In genomic region chr8:46941295-46941694, GRCm38 (mm10) we compare ENCODE assay signal across 9 mouse cellular contexts. TPM values are rescaled to one million over a fixed set of nuclear protein-coding genes. Genes with fewer than 3 reads are reported as not detected.
DNase-seq lines count a peak whose midpoint lies in the region; ATAC-seq and TF ChIP-seq lines count a peak whose summit lies in the region.
"Had no signal": no experiment of that assay in that cellular context is flagged by ENCODE, and none has a peak within 500 bp of the region (broad histone marks: within the 10 kb centered on the region; RNA-seq: fewer than 3 reads in every experiment).

No protein-coding gene starts in this region.

- no peaks in the 10 kb centered on the region for H3K27me3 ChIP-seq in hindbrain, embryonic 16.5 days (replicated peaks; ENCODE audit: control insufficient read depth, insufficient read depth, low read length)
- H3K27me3 ChIP-seq in hindbrain, embryonic 13.5 days, result no peaks in the 10 kb centered on the region
- H3K27me3 ChIP-seq in CH12.LX (replicated peaks), result no peaks in the 10 kb centered on the region
- H3K27me3 ChIP-seq in forebrain, embryonic 10.5 days (ENCODE audit: poor library complexity, severe bottlenecking), result no peaks in the 10 kb centered on the region
- H3K27me3 ChIP-seq: limb, embryonic 12.5 days had no signal

- WGBS in hindbrain, embryonic 16.5 days, result 60% methylated on average over 11 of the region's 11 CpGs
- 61% methylated on average over 11 of the region's 11 CpGs for WGBS in hindbrain, embryonic 13.5 days
- WGBS in forebrain, embryonic 10.5 days, result 78% methylated on average over 11 of the region's 11 CpGs

- H3K4me3 ChIP-seq in hindbrain, embryonic 16.5 days (ENCODE audit: low read length), result no peak overlapping the region
- no peak overlapping the region for H3K4me3 ChIP-seq in hindbrain, embryonic 13.5 days
- no peak overlapping the region for H3K4me3 ChIP-seq in CH12.LX (replicated peaks in 1 of 3; ENCODE audit: low read depth in 2 of 3, low read length in 2 of 3, poor library complexity in 1 of 3)
- H3K4me3 ChIP-seq in forebrain, embryonic 10.5 days, result no peak overlapping the region
- H3K4me3 ChIP-seq: limb, embryonic 12.5 days had no signal

- intact Hi-C loops in gastrocnemius, postnatal 36 days (cut with DNase I), result no loop called here

- in situ Hi-C loops in CH12.LX (cut with MboI; ENCODE audit: low pct_ligation_motif_present, low pct_unique_long_range_greater_than_20kb, low sequenced_read_pairs), result loop anchor here (25.0 kb wide), 1 partner anchor 729 kb away; the partner anchor contains the start of gene Slc25a4

- TF ChIP-seq RAD21 in CH12.LX (IDR thresholded peaks at IDR 0.05; ENCODE audit: low read depth, low read length), result no peak; the same call in 1 of the 2 replicates

- dilution Hi-C loops in CH12.LX (cut with MboI; ENCODE audit: extremely low pct_ligation_motif_present, extremely low pct_unique_long_range_greater_than_20kb, low sequenced_read_pairs), result no loop called here

- peak; percentile 100 for DNase-seq in CH12.LX (ENCODE audit: extremely low read depth)
- peak; percentile 14 to 18 for DNase-seq in gastrocnemius, postnatal 36 days
- DNase-seq in kidney, adult 9 months, result peak; percentile 93
- peak; percentile 32 for DNase-seq in mesoderm, embryonic 11.5 days (ENCODE audit: low read depth, low spot score)
- DNase-seq in left cerebral cortex, adult 9 months (ENCODE audit: low spot score in 2 of 2), result no peak
- no peak for DNase-seq in forebrain, embryonic 10.5 days (ENCODE audit: extremely low spot score, low spot score)

- no peak for TF ChIP-seq CTCF in CH12.LX (conservative IDR thresholded peaks at IDR 0.05 in 1 of 2, IDR thresholded peaks at IDR 0.05 in 1 of 2; ENCODE audit: low read depth in 2 of 2, low read length in 2 of 2)

- no peaks in the 10 kb centered on the region for H3K9me3 ChIP-seq in hindbrain, embryonic 16.5 days (ENCODE audit: control insufficient read depth, low read length)
- no peaks in the 10 kb centered on the region; the same call in 1 of the 2 replicates for H3K9me3 ChIP-seq in hindbrain, embryonic 13.5 days
- H3K9me3 ChIP-seq in CH12.LX (replicated peaks; ENCODE audit: low read length), result peaks cover 14% of the 10 kb centered on the region
- peaks cover 8% of the 10 kb centered on the region for H3K9me3 ChIP-seq in forebrain, embryonic 10.5 days
- H3K9me3 ChIP-seq: limb, embryonic 12.5 days had no signal

- no peaks in the 10 kb centered on the region for H3K36me3 ChIP-seq in hindbrain, embryonic 16.5 days (ENCODE audit: control insufficient read depth, insufficient read depth, low read length)
- H3K36me3 ChIP-seq in hindbrain, embryonic 13.5 days, result no peaks in the 10 kb centered on the region
- H3K36me3 ChIP-seq in CH12.LX (replicated peaks in 1 of 2; ENCODE audit: control insufficient read depth in 1 of 2, insufficient read depth in 1 of 2, low read length in 1 of 2), result no peaks in the 10 kb centered on the region
- no peaks in the 10 kb centered on the region for H3K36me3 ChIP-seq in forebrain, embryonic 10.5 days (replicated peaks)
- H3K36me3 ChIP-seq: limb, embryonic 12.5 days had no signal

- peak; percentile 39; the same call in 1 of the 2 replicates for TF ChIP-seq POLR2A in CH12.LX (IDR thresholded peaks at IDR 0.05; ENCODE audit: low read depth, low read length)

- H3K4me2 ChIP-seq in hindbrain, embryonic 16.5 days (ENCODE audit: low read length), result peak overlapping the region; percentile 17; the same call in 1 of the 2 replicates
- no peak overlapping the region for H3K4me2 ChIP-seq in hindbrain, embryonic 13.5 days
- H3K4me2 ChIP-seq in CH12.LX (ENCODE audit: insufficient read depth, low read depth, poor library complexity, severe bottlenecking), result peak overlapping the region; percentile 35; the same call in 1 of the 2 replicates
- H3K4me2 ChIP-seq: limb, embryonic 12.5 days had no signal

- H3K79me2 ChIP-seq in CH12.LX (replicated peaks; ENCODE audit: control insufficient read depth, extremely low read depth, insufficient read depth, poor library complexity, severe bottlenecking), result no peaks in the 10 kb centered on the region

- H3K9ac ChIP-seq in hindbrain, embryonic 16.5 days (ENCODE audit: low read depth, low read length), result no peak overlapping the region
- no peak overlapping the region for H3K9ac ChIP-seq in hindbrain, embryonic 13.5 days
- H3K9ac ChIP-seq in CH12.LX (ENCODE audit: insufficient read depth, low read depth), result peak overlapping the region; percentile 9; the same call in 1 of the 2 replicates
- H3K9ac ChIP-seq: limb, embryonic 12.5 days had no signal

- H3K27ac ChIP-seq in hindbrain, embryonic 16.5 days (ENCODE audit: low read depth, low read length), result no peak overlapping the region
- no peak overlapping the region for H3K27ac ChIP-seq in hindbrain, embryonic 13.5 days
- peak overlapping the region; percentile 98 for H3K27ac ChIP-seq in CH12.LX (ENCODE audit: insufficient read depth, low read depth)
- H3K27ac ChIP-seq in forebrain, embryonic 10.5 days, result no peak overlapping the region
- H3K27ac ChIP-seq: limb, embryonic 12.5 days had no signal

- peak; percentile 100 for TF ChIP-seq EP300 in CH12.LX (IDR thresholded peaks at IDR 0.05; ENCODE audit: low read length)

- ATAC-seq in hindbrain, embryonic 16.5 days, result no peak
- ATAC-seq in hindbrain, embryonic 13.5 days (ENCODE audit: low FRiP score), result no peak

- H3K4me1 ChIP-seq in hindbrain, embryonic 16.5 days (ENCODE audit: control insufficient read depth, insufficient read depth, low read depth, low read length), result no peaks in the 10 kb centered on the region
- no peaks in the 10 kb centered on the region; the same call in 1 of the 2 replicates for H3K4me1 ChIP-seq in hindbrain, embryonic 13.5 days (replicated peaks)
- H3K4me1 ChIP-seq in CH12.LX (ENCODE audit: control insufficient read depth in 1 of 2, insufficient read depth in 2 of 2), result peaks cover 33 to 71% of the 10 kb centered on the region in 2 experiments
- H3K4me1 ChIP-seq in forebrain, embryonic 10.5 days, result peaks cover 11% of the 10 kb centered on the region

TF ChIP-seq in CH12.LX, 34 proteins besides CTCF, POLR2A, EP300 and RAD21 (continues in another document):
- TF ChIP-seq ZMIZ1 (IDR thresholded peaks at IDR 0.05; ENCODE audit: low read depth, low read length), result 0 out of 2 replicates have a peak, but pooled peaks have one; percentile 16
- TF ChIP-seq NRF1 (IDR thresholded peaks at IDR 0.05; ENCODE audit: low read depth, low read length), result no peak
- no peak for TF ChIP-seq ZC3H11A (IDR thresholded peaks at IDR 0.05; ENCODE audit: low read depth, low read length)
- no peak; the same call in 1 of the 2 replicates for TF ChIP-seq SMC3 (IDR thresholded peaks at IDR 0.05; ENCODE audit: low read depth, low read length)
- peak; percentile 100 for TF ChIP-seq ETS1 (conservative IDR thresholded peaks at IDR 0.05; ENCODE audit: low read depth, low read length)
- peak; percentile 63 for TF ChIP-seq HCFC1 (IDR thresholded peaks at IDR 0.05; ENCODE audit: low read depth, low read length)
- TF ChIP-seq MXI1 (IDR thresholded peaks at IDR 0.05; ENCODE audit: low read depth, low read length), result peak; percentile 79
- peak; percentile 69 for TF ChIP-seq MAX (IDR thresholded peaks at IDR 0.05; ENCODE audit: low read length)
- peak; percentile 100 for TF ChIP-seq IRF4 (IDR thresholded peaks at IDR 0.05; ENCODE audit: low read depth, low read length)
- peak; percentile 56; the same call in 1 of the 2 replicates for TF ChIP-seq ZNF384 (IDR thresholded peaks at IDR 0.05; ENCODE audit: low read depth, low read length)
- no peak for TF ChIP-seq PAX5 (IDR thresholded peaks at IDR 0.05; ENCODE audit: low read length)
- peak; percentile 94 for TF ChIP-seq MYC (IDR thresholded peaks at IDR 0.05; ENCODE audit: low read depth, low read length)
- 0 out of 2 replicates have a peak, but pooled peaks have one; percentile 4 for TF ChIP-seq CHD1 (IDR thresholded peaks at IDR 0.05; ENCODE audit: low read depth, low read length)
- TF ChIP-seq USF1 (IDR thresholded peaks at IDR 0.05; ENCODE audit: low read depth, low read length), result no peak
- peak; percentile 52; the same call in 1 of the 2 replicates for TF ChIP-seq ELF1 (IDR thresholded peaks at IDR 0.05; ENCODE audit: low read depth, low read length)
- TF ChIP-seq NELFE (IDR thresholded peaks at IDR 0.05; ENCODE audit: low read depth, low read length), result no peak
- 0 out of 2 replicates have a peak, but pooled peaks have one; percentile 46 for TF ChIP-seq POLR2AphosphoS2 (IDR thresholded peaks at IDR 0.05; ENCODE audit: low read depth, low read length)
- TF ChIP-seq MEF2A (IDR thresholded peaks at IDR 0.05; ENCODE audit: borderline replicate concordance, low read depth, low read length), result peak; percentile 99
- peak; percentile 92 for TF ChIP-seq UBTF (IDR thresholded peaks at IDR 0.05; ENCODE audit: low read depth, low read length)
- TF ChIP-seq CHD2 (IDR thresholded peaks at IDR 0.05; ENCODE audit: low read length), result peak; percentile 92
- peak; percentile 100 for TF ChIP-seq RCOR1 (conservative IDR thresholded peaks at IDR 0.05; ENCODE audit: low read depth, low read length)
- peak; percentile 98 for TF ChIP-seq SIN3A (IDR thresholded peaks at IDR 0.05; ENCODE audit: low read length)
- peak; percentile 96 for TF ChIP-seq MAZ (IDR thresholded peaks at IDR 0.05; ENCODE audit: low read depth, low read length)
- peak; percentile 86 for TF ChIP-seq MAFK (IDR thresholded peaks at IDR 0.05; ENCODE audit: insufficient replicate concordance, low read length)
- TF ChIP-seq ZKSCAN1 (IDR thresholded peaks at IDR 0.05; ENCODE audit: borderline replicate concordance, low read depth, low read length), result no peak
- TF ChIP-seq BHLHE40 (IDR thresholded peaks at IDR 0.05; ENCODE audit: low read depth, low read length), result peak; percentile 100
- TF ChIP-seq E2F4 (IDR thresholded peaks at IDR 0.05; ENCODE audit: insufficient replicate concordance, low read depth, low read length), result peak; percentile 84; the same call in 1 of the 2 replicates
- TF ChIP-seq JUND (conservative IDR thresholded peaks at IDR 0.05; ENCODE audit: low read depth, low read length), result peak; percentile 100
- no peak for TF ChIP-seq KAT2A (IDR thresholded peaks at IDR 0.05; ENCODE audit: insufficient replicate concordance, low read length)
- TF ChIP-seq GABPA (IDR thresholded peaks at IDR 0.05; ENCODE audit: insufficient replicate concordance, low read depth, low read length), result no peak

RNA-seq across cellular contexts. Expression of gene Enpp6, which starts 45.4 kb away (rescaled TPM):
- polyA plus RNA-seq in hindbrain, embryonic 16.5 days (2015; fragmentation: Nextera tagmentation; extraction: Ambion mirVana), result 1.2 and 1.6 TPM in 2 replicates
- polyA plus RNA-seq in hindbrain, embryonic 13.5 days (2015; fragmentation: Nextera tagmentation; extraction: Ambion mirVana), result 0.18 and 0.34 TPM in 2 replicates
- not detected in 2 replicates for total RNA-seq in CH12.LX (2012; rRNA removed)
- 0.15 TPM in 1 of 2 replicates, not detected in the other for total RNA-seq in CH12.LX (2014; rRNA removed)
- not detected in 2 replicates for polyA plus RNA-seq in CH12.LX (2012; ENCODE audit: insufficient read length, low read depth)
- 1 to 10 TPM; 1.1 TPM for total RNA-seq in gastrocnemius, postnatal 36 days (2021)
- 0.11 TPM in 1 of 2 replicates, not detected in the other for polyA plus RNA-seq in forebrain, embryonic 10.5 days (2016; fragmentation: Nextera tagmentation; extraction: Ambion mirVana)

Comparison
In these comparisons a context has a peak if more than half of its experiments do, and no peak if none do; other contexts are left out.
1. DNase-seq: peak in CH12.LX (single experiment), gastrocnemius, postnatal 36 days (2 of 2), kidney, adult 9 months (single experiment) and mesoderm, embryonic 11.5 days (single experiment); none in left cerebral cortex, adult 9 months (0 of 2) and forebrain, embryonic 10.5 days (single experiment).